ENCODE assay signal across 8 mouse cellular contexts in genomic region chrX:142305010-142305868, GRCm38 (mm10). TPM values are rescaled to one million over a fixed set of nuclear protein-coding genes. Genes with fewer than 3 reads are reported as not detected.
DNase-seq lines count a peak whose midpoint lies in the region; ATAC-seq and TF ChIP-seq lines count a peak whose summit lies in the region.

No protein-coding gene starts in this region.

- WGBS in intestine, postnatal 0 days: 44% methylated on average over 35 of the region's 35 CpGs
- 36% methylated on average over 35 of the region's 35 CpGs for WGBS in midbrain, postnatal 0 days

- no peak for TF ChIP-seq CTCF in intestine, postnatal 0 days (IDR thresholded peaks at IDR 0.05; ENCODE audit: low read depth)
- TF ChIP-seq CTCF in midbrain, postnatal 0 days (IDR thresholded peaks at IDR 0.05): no peak

- H3K4me2 ChIP-seq in intestine, postnatal 0 days (replicated peaks; ENCODE audit: low read depth): peak overlapping the region; percentile 51
- H3K4me2 ChIP-seq in midbrain, postnatal 0 days (ENCODE audit: low read depth, low read length, poor library complexity, severe bottlenecking): peak overlapping the region; percentile 26

- H3K36me3 ChIP-seq in intestine, postnatal 0 days (ENCODE audit: control insufficient read depth, insufficient read depth): no peaks in the 10 kb centered on the region
- no peaks in the 10 kb centered on the region for H3K36me3 ChIP-seq in midbrain, postnatal 0 days (ENCODE audit: insufficient read depth, low read length)

- ATAC-seq in intestine, postnatal 0 days: no peak
- peak; percentile 74 for ATAC-seq in midbrain, postnatal 0 days (ENCODE audit: low FRiP score)

- no peak overlapping the region for H3K9ac ChIP-seq in intestine, postnatal 0 days (ENCODE audit: low read depth, low read length)
- no peak overlapping the region for H3K9ac ChIP-seq in midbrain, postnatal 0 days (replicated peaks; ENCODE audit: low read length, poor library complexity, severe bottlenecking)

- no peaks in the 10 kb centered on the region for H3K27me3 ChIP-seq in intestine, postnatal 0 days (replicated peaks; ENCODE audit: control insufficient read depth, insufficient read depth, low read length)
- H3K27me3 ChIP-seq in midbrain, postnatal 0 days (ENCODE audit: insufficient read depth, low read length): peaks cover 8% of the 10 kb centered on the region; the same call in 1 of the 2 replicates

- DNase-seq in cerebellum, adult 18-20 months: peak; percentile 7 to 17
- no peak for DNase-seq in cerebellum, adult 11-12 months
- DNase-seq in right cerebral cortex, postnatal 10 days (ENCODE audit: low spot score in 2 of 2): peak; percentile 60 to 70
- no peak for DNase-seq in right cerebral cortex, postnatal 36 days (ENCODE audit: low spot score in 2 of 2)
- peak; percentile 86 for DNase-seq in midbrain, postnatal 0 days (ENCODE audit: low spot score)
- no peak for DNase-seq in spleen, postnatal 36 days (ENCODE audit: low spot score in 2 of 2)
- no peak for DNase-seq in ovary, postnatal 10 days (ENCODE audit: low spot score)

- H3K4me3 ChIP-seq in intestine, postnatal 0 days (ENCODE audit: low read depth, low read length): no peak overlapping the region
- H3K4me3 ChIP-seq in midbrain, postnatal 0 days (ENCODE audit: low read depth, low read length): no peak overlapping the region

- H3K9me3 ChIP-seq in intestine, postnatal 0 days (ENCODE audit: control insufficient read depth): no peaks in the 10 kb centered on the region
- no peaks in the 10 kb centered on the region for H3K9me3 ChIP-seq in midbrain, postnatal 0 days (ENCODE audit: low read length)

- H3K27ac ChIP-seq in intestine, postnatal 0 days (ENCODE audit: low read depth, low read length): no peak overlapping the region
- H3K27ac ChIP-seq in midbrain, postnatal 0 days (ENCODE audit: low read depth, low read length): no peak overlapping the region

- H3K4me1 ChIP-seq in intestine, postnatal 0 days (replicated peaks; ENCODE audit: control insufficient read depth, insufficient read depth, low read length): no peaks in the 10 kb centered on the region
- H3K4me1 ChIP-seq in midbrain, postnatal 0 days (ENCODE audit: insufficient read depth, low read length): no peaks in the 10 kb centered on the region

RNA-seq across cellular contexts. Expression of gene Kcne1l, which starts 0.9 kb away (rescaled TPM):
- 7.6 and 10.1 TPM in 2 replicates for polyA plus RNA-seq in intestine, postnatal 0 days (2015; fragmentation: Nextera tagmentation; extraction: Ambion mirVana)
- total RNA-seq in midbrain, postnatal 0 days (2014; rRNA removed): 43.4 and 55.7 TPM in 2 replicates
- polyA plus RNA-seq in midbrain, postnatal 0 days (2015; fragmentation: Nextera tagmentation; extraction: Ambion mirVana): 39.5 and 40.6 TPM in 2 replicates

Comparison
In these comparisons a context has a peak if more than half of its experiments do, and no peak if none do; other contexts are left out.
1. DNase-seq: peak in cerebellum, adult 18-20 months (2 of 2), right cerebral cortex, postnatal 10 days (2 of 2) and midbrain, postnatal 0 days (single experiment); none in cerebellum, adult 11-12 months (single experiment), right cerebral cortex, postnatal 36 days (0 of 2), spleen, postnatal 36 days (0 of 2) and ovary, postnatal 10 days (single experiment).